Mouse (Mus musculus) embryonic facial prominence, embryonic 13.5 days (tissue): ENCODE results near the gene Rpap1. TPM values are rescaled to one million over a fixed set of nuclear protein-coding genes. Genes with fewer than 3 reads are reported as not detected.
A peak's percentile ranks its signal among the peaks of the same experiment; 100 is the strongest.

Source experiments
- ATAC-seq: fragments of 200-750 bp; cut with Nextera tagmentation; 2 replicates; pipeline ENCODE4 v1.8.0; 2017; ENCODE audit warnings: low read depth; ENCODE audit not compliant: insufficient number of reproducible peaks, insufficient read depth, low FRiP score, low TSS enrichment
- H3K27ac ChIP-seq: fragments of 300-500 bp; sonication (generic); 2 replicates; pipeline ENCODE4 v1.5.1; 2015; ENCODE audit warnings: moderate library complexity, mild to moderate bottlenecking, inconsistent platforms
- H3K27me3 ChIP-seq: fragments of 300-500 bp; sonication (generic); 2 replicates; pipeline ENCODE4 v1.6.1; 2015; ENCODE audit warnings: mild to moderate bottlenecking, inconsistent platforms
- H3K36me3 ChIP-seq: fragments of 300-500 bp; sonication (generic); 2 replicates; pipeline ENCODE4 v1.6.1; 2015; ENCODE audit warnings: mild to moderate bottlenecking, inconsistent platforms
- H3K4me1 ChIP-seq: fragments of 300-500 bp; sonication (generic); 2 replicates; pipeline ENCODE4 v1.6.1; 2015; ENCODE audit warnings: inconsistent platforms
- H3K4me2 ChIP-seq: fragments of 300-500 bp; sonication (generic); 2 replicates; pipeline ENCODE4 v1.6.1; 2015; ENCODE audit warnings: moderate library complexity, mild to moderate bottlenecking, inconsistent platforms
- H3K4me3 ChIP-seq: fragments of 300-500 bp; sonication (generic); 2 replicates; pipeline ENCODE4 v1.5.1; 2015; ENCODE audit warnings: mild to moderate bottlenecking, inconsistent platforms
- H3K9ac ChIP-seq: fragments of 300-500 bp; sonication (generic); 2 replicates; pipeline ENCODE4 v1.6.1; 2015; ENCODE audit warnings: mild to moderate bottlenecking, inconsistent platforms
- H3K9me3 ChIP-seq: fragments of 300-500 bp; sonication (generic); 2 replicates; pipeline ENCODE4 v1.6.1; 2016; ENCODE audit warnings: inconsistent platforms
- WGBS: fragments of 180-500 bp; shearing (Covaris S2); methylation state at CpG from one replicate; pipeline ENCODE4 v1.1.7; 2015; ENCODE audit warnings: mixed read lengths; 5-methylcytosine and 5-hydroxymethylcytosine counted together
- polyA plus RNA-seq: library from polyadenylated mRNA; unstranded; fragments of >200 nt; fragmentation: Nextera tagmentation; extraction: Ambion mirVana; gene quantifications from 2 replicates; pipeline ENCODE4 v1.2.1, GENCODE M21; 2015

Rpap1 gene
- polyA plus RNA-seq, 1 experiment from 2014 or later: 31.5 TPM

DNA sequence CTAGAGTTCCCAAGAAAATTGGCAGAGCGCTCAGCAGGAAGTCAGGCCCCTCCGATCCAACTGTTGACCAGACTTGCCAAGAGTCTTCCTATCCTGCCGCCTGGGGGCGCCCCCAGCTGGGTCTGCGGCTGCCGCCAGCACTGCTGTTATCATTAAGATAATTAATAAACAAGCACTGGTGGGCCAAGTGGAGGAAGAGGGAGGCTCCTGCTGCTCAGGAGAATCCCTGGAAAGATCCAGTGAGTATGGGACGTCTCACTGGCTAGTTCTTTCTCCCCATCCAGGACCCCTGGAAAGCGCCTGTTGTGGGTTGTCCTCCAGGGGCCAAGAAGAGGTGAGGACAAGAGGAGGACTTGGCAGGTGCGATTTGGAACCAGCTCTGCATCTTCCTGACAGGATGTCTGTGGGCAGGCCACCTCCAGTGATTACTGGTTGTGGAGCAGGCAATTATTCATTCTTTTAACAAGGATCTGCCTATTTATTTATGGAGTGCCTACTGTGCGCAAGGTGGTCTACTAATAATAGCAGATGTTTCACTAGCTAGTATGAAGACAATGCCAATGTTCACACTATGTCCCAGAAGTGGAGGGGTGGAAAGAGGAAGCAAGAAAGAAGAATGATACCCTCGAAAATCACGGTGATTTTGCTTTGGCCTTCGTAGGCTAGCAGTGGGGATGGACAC is 11.1 kb upstream of the Rpap1 start:
- peak overlapping the region; percentile 89; the same call in 1 of the 2 replicates for H3K4me3 ChIP-seq

DNA sequence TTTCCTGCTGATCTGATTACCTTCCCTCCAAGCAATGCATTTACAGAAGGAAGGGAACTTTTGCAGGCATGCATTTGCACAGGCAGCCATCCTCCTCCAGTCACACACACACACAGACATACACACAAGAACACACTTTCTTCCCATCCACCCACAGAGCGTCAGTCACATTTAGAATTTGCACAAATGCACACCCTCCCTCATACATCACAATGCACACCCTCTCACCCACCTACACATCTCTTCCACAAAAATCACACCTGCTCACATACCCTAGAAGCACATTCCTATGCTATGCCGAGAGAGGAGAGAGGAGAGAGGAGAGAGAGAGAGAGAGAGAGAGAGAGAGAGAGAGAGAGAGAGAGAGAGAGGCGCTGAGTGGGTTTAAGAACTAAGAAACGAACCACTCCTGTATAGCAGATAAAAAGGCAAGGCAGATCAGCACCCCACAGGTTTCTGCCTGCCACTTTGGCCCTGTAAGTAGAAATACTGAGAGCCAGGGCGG is 10.0 kb upstream of the Rpap1 start, which contains the start of gene Tyro3:
Gene Tyro3, plus strand, starts transcription at position 455 of the 505 bp plus-strand sequence.
- WGBS: 58% methylated on average over 5 of the region's 5 CpGs
- Histone ChIP-seq H3K4me2 (no peak within 1 kb of the TSS), H3K4me1 (peaks cover 24% of the 10 kb centered on the region), H3K9ac (no peak within 1 kb of the TSS), H3K27me3 (peaks cover 32% of the 10 kb centered on the region), H3K27ac (no peak within 1 kb of the TSS), H3K4me3 (no peak within 1 kb of the TSS), H3K36me3 (0 out of 2 replicates have a peak, but pooled peaks cover 3% of the 10 kb centered on the region), H3K9me3 (no peaks in the 10 kb centered on the region)
- no peak for ATAC-seq

More for the DNA sequence above, 11.1 kb upstream of the Rpap1 start:
- Histone ChIP-seq H3K9me3 (no peaks in the 10 kb centered on the region), H3K4me2 (peak overlapping the region; percentile 91; the same call in 1 of the 2 replicates), H3K27ac (no peak overlapping the region), H3K36me3 (peaks cover 6% of the 10 kb centered on the region; the same call in 1 of the 2 replicates), H3K9ac (no peak overlapping the region), H3K27me3 (peaks cover 32% of the 10 kb centered on the region), H3K4me1 (peaks cover 35% of the 10 kb centered on the region)
- ATAC-seq: no peak
- WGBS: 12% methylated on average over 13 of the region's 13 CpGs

DNA sequence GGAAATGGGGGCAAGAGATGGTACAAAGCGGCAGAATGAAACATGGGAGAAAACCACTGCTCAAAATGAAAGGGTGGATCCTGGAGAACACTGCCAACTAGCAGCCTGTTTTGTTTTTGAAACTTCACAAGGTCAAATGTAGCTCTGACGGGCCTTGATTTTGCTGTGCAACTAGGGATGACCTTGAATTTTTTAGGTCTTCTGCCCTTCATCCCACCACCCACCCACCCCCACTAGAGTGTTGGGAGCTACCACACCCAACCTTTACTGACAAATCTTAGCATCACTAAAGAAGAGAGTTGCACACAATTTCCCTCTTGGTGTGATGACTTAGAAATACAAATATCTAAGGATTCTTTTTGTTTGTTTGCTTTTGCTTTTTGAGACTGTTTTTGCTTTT is 2.7 kb upstream of the Rpap1 start:
- no peak for ATAC-seq
- H3K9ac ChIP-seq: no peak overlapping the region
- no peak overlapping the region for H3K27ac ChIP-seq
- H3K4me2 ChIP-seq: no peak overlapping the region
- H3K4me3 ChIP-seq: no peak overlapping the region
- H3K4me1 ChIP-seq: peaks cover 13% of the 10 kb centered on the region
- H3K27me3 ChIP-seq: no peaks in the 10 kb centered on the region
- no peaks in the 10 kb centered on the region for H3K9me3 ChIP-seq
- peaks cover 3% of the 10 kb centered on the region; the same call in 1 of the 2 replicates for H3K36me3 ChIP-seq
- WGBS: 80% methylated on average over 2 of the region's 2 CpGs

- H3K4me3 ChIP-seq: no peak overlapping the region
- 0 out of 2 replicates have a peak, but pooled peaks cover 4% of the 10 kb centered on the region for H3K27me3 ChIP-seq
- H3K4me2 ChIP-seq: no peak overlapping the region
- WGBS: 95% methylated on average over 6 of the region's 6 CpGs
- no peak for ATAC-seq
- no peak overlapping the region for H3K9ac ChIP-seq
- H3K4me1 ChIP-seq: no peaks in the 10 kb centered on the region
- peaks cover 80% of the 10 kb centered on the region for H3K36me3 ChIP-seq
- no peak overlapping the region for H3K27ac ChIP-seq
- H3K9me3 ChIP-seq: no peaks in the 10 kb centered on the region
These were observed 20.1 kb downstream of the Rpap1 start for GRCm38 (mm10) chr2:119767246-119767645.

DNA sequence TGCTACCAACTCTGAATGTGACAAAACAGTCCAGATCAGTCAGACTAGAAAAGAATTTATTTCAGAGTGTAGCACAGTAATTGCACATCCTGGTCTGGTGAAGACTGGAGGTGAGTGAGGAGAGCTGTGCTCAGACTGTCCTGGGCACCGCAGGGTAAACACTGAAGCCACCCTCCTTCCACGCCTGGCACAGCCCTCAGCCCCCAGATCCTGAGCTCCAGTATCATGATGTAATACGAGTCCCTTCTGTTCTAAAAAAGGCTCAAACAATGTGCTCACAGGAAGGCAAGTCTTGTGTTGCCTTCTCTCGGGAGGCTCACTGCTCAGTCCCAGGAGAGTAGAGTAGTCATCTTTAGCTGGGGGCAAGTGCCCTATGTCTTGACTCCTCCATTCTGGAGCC is 23.4 kb downstream of the Rpap1 start:
- no peak for ATAC-seq
- peaks cover 32% of the 10 kb centered on the region for H3K27me3 ChIP-seq

DNA sequence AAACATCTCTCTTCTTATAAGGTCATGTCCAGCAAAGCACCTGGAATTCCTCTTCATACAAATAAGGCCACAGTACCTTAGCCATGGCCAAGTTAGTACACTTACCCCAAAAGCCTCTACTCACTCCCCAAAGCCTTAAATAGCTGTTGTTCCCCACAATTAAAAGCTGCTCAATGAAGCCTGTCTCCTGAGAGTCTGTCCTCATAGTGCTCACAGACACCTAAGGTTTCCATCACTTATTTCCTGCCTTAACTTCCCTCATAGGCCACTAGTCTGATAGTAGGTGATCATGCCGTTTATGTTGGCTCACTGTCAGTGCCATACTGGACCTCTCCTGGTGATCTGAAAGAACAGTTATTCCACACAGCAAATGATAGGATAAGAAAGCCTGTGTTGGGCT is 25.1 kb downstream of the Rpap1 start:
- Histone ChIP-seq H3K4me3 (no peak overlapping the region), H3K9ac (no peak overlapping the region), H3K36me3 (peaks cover 35% of the 10 kb centered on the region), H3K27me3 (peaks cover 49% of the 10 kb centered on the region), H3K27ac (no peak overlapping the region), H3K4me1 (peaks cover 15% of the 10 kb centered on the region), H3K9me3 (no peaks in the 10 kb centered on the region), H3K4me2 (no peak overlapping the region)
- 73% methylated on average over 1 of the region's 1 CpGs for WGBS
- no peak for ATAC-seq

More for the DNA sequence above, 23.4 kb downstream of the Rpap1 start:
- H3K9ac ChIP-seq: no peak overlapping the region
- H3K9me3 ChIP-seq: no peaks in the 10 kb centered on the region
- H3K4me3 ChIP-seq: no peak overlapping the region
- peaks cover under 1% of the 10 kb centered on the region for H3K4me1 ChIP-seq
- 68% methylated on average over 4 of the region's 4 CpGs for WGBS
- H3K27ac ChIP-seq: no peak overlapping the region
- peaks cover 47% of the 10 kb centered on the region for H3K36me3 ChIP-seq
- no peak overlapping the region for H3K4me2 ChIP-seq

DNA sequence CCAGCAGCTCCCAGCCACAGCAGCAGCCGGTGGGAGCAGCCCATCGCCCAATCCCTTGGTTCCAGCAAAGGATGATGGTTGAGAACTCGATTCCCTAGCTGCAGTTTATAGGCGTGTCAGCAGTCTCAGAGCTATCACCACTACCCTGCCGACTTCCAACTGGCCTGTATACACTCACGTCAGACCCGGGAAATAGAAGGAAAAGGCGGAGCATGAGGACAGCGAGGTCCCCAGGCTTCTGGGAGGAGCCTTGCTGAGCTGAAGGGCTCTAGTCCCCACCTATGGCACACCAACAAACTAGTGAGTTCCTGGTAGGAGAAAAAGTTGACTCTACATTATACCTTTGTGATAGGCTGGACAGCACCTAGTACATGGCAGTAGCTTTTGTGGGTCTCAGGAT is 27.1 kb downstream of the Rpap1 start, which contains the start of gene Ltk:
Gene Ltk, minus strand, starts transcription at position 181 of the 400 bp plus-strand sequence.
- WGBS: 16% methylated on average over 9 of the region's 9 CpGs
- Histone ChIP-seq H3K27me3 (peaks cover 67% of the 10 kb centered on the region), H3K9ac (no peak within 1 kb of the TSS), H3K4me2 (peak within 1 kb of the TSS; percentile 100), H3K27ac (no peak within 1 kb of the TSS), H3K36me3 (peaks cover 20% of the 10 kb centered on the region), H3K4me3 (peak within 1 kb of the TSS; percentile 63; the same call in 1 of the 2 replicates), H3K9me3 (no peaks in the 10 kb centered on the region), H3K4me1 (peaks cover 15% of the 10 kb centered on the region)
- ATAC-seq: no peak

DNA sequence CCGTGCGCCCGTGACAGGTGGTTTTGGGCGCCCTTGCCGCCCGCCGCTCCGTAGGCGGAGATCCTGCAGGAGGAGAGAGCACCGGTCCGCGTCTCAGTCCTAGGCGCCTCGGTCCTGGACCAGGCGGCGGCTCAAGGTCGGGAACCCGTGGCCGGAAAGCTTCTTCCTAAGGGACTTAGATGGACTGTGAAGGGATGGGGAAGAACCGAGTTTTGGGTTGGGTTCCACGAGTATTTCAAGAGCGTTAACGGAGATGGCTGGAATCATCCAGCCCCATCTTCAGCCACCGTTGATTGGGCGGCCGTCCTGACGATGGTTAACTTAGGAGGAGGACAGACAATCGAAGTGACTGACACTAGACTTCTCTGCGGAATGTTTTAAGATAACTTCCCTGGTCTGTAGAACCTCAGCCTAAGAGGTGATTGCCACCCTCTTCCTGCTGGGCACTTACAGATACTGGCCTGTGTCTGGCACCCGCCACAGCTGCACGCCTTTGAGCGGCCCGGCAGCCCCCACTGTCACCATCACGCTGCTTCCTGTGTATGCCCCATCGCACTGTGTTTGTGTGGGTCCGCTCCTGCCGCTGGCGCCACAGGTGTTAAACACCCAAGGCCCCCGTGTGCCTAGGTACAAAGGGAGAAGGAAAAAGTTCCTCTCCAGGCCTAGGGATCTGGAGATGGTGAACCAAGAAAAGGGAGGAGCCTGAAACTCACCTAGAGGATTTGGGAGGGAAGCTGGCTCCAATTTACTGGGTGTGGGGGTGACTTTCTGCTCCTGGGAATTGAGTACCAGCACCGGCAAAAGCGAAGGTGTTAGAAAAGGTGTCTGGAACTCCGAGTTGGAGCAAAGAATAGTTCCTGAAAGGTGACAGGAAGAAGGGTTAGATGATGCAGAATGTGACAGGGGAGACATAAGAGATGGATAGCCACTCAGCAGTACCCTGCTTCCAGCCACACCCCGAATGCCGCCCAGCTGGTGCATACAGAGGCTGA is 28.2 kb downstream of the Rpap1 start:
- no peak for ATAC-seq
- Histone ChIP-seq H3K27me3 (peaks cover 78% of the 10 kb centered on the region), H3K4me1 (peaks cover 15% of the 10 kb centered on the region), H3K27ac (no peak overlapping the region), H3K9me3 (no peaks in the 10 kb centered on the region), H3K36me3 (peaks cover 9% of the 10 kb centered on the region), H3K4me3 (peak overlapping the region; percentile 63), H3K9ac (peak overlapping the region; percentile 69; the same call in 1 of the 2 replicates), H3K4me2 (peak overlapping the region; percentile 100)
- WGBS: 5% methylated on average over 44 of the region's 44 CpGs

- WGBS: under 1% methylated on average over 68 of the region's 77 CpGs
- H3K27ac ChIP-seq: no peak overlapping the region
- H3K4me2 ChIP-seq: peak overlapping the region; percentile 100
- peak overlapping the region; percentile 69 for H3K9ac ChIP-seq
- ATAC-seq: no peak
- H3K36me3 ChIP-seq: peaks cover under 1% of the 10 kb centered on the region
- peaks cover 87% of the 10 kb centered on the region for H3K27me3 ChIP-seq
- no peaks in the 10 kb centered on the region for H3K9me3 ChIP-seq
- H3K4me1 ChIP-seq: peaks cover 15% of the 10 kb centered on the region
- peak overlapping the region; percentile 63 for H3K4me3 ChIP-seq
These were observed 29.1 kb downstream of the Rpap1 start for GRCm38 (mm10) chr2:119758101-119758843.

DNA sequence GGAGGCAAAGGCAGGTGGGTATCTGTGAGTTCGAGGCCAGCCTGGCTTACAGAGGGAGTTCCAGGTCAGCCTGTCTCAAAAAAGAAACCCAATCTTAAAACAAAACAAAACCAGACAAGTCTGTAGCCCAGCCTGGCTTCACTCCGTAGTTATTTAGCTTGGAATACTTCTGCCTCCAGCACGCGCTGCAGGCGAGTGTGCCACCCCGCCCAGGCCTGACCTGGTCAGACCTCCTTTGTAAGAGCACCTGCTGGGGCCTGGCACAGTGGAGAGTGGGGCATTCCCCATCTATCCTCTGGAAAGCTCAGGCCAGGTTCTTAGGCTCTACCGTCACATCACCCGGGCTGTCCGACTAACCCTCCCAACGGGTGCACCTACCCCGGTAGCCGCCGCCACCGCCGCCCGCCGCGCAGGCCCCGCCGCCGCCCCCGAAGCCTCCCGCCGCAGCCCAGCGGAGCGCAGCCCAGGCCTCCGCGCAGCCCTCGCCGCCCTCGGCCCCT is 29.7 kb downstream of the Rpap1 start:
- 2% methylated on average over 31 of the region's 31 CpGs for WGBS
- Histone ChIP-seq H3K36me3 (no peaks in the 10 kb centered on the region), H3K4me1 (peaks cover 15% of the 10 kb centered on the region), H3K4me2 (peak overlapping the region; percentile 100), H3K27ac (no peak overlapping the region), H3K27me3 (peaks cover 93% of the 10 kb centered on the region), H3K4me3 (peak overlapping the region; percentile 63), H3K9me3 (no peaks in the 10 kb centered on the region), H3K9ac (peak overlapping the region; percentile 69)
- no peak for ATAC-seq
